Mouse (Mus musculus) hindbrain, embryonic 15.5 days (tissue): Measurements from ENCODE around the gene Gm10974. TPM values are rescaled to one million over a fixed set of nuclear protein-coding genes. Genes with fewer than 3 reads are reported as not detected.
A peak's percentile ranks its signal among the peaks of the same experiment; 100 is the strongest.

Source experiments
- ATAC-seq: fragments of 200-750 bp; cut with Nextera tagmentation; 2 replicates; pipeline ENCODE4 v1.8.0; 2017; ENCODE audit warnings: low read depth, moderate number of reproducible peaks, moderate TSS enrichment; ENCODE audit not compliant: low FRiP score
- H3K27ac ChIP-seq: fragments of 300-500 bp; sonication (generic); replicated peaks from 2 replicates; pipeline ENCODE4 v1.5.1; 2015; ENCODE audit warnings: mild to moderate bottlenecking, inconsistent platforms
- H3K27me3 ChIP-seq: fragments of 300-500 bp; sonication (generic); 2 replicates; pipeline ENCODE4 v1.6.1; 2015; ENCODE audit warnings: control low read depth, inconsistent platforms
- H3K36me3 ChIP-seq: fragments of 300-500 bp; sonication (generic); 2 replicates; pipeline ENCODE4 v1.6.1; 2015; ENCODE audit warnings: control low read depth, inconsistent platforms
- H3K4me1 ChIP-seq: fragments of 300-500 bp; sonication (generic); replicated peaks from 2 replicates; pipeline ENCODE4 v1.6.1; 2015; ENCODE audit warnings: control low read depth, inconsistent platforms
- H3K4me2 ChIP-seq: fragments of 300-500 bp; sonication (generic); 2 replicates; pipeline ENCODE4 v1.6.1; 2015; ENCODE audit warnings: moderate library complexity, mild to moderate bottlenecking, inconsistent platforms
- H3K4me3 ChIP-seq: fragments of 300-500 bp; sonication (generic); 2 replicates; pipeline ENCODE4 v1.5.1; 2015; ENCODE audit warnings: mild to moderate bottlenecking, inconsistent platforms
- H3K9ac ChIP-seq: fragments of 300-500 bp; sonication (generic); 2 replicates; pipeline ENCODE4 v1.6.1; 2015; ENCODE audit warnings: inconsistent platforms
- H3K9me3 ChIP-seq: fragments of 300-500 bp; sonication (generic); 2 replicates; pipeline ENCODE4 v1.6.1; 2016; ENCODE audit warnings: control low read depth, inconsistent platforms
- WGBS: fragments of 180-500 bp; shearing (Covaris S2); methylation state at CpG from one replicate; pipeline ENCODE4 v1.1.7; 2015; 5-methylcytosine and 5-hydroxymethylcytosine counted together
- polyA plus RNA-seq: library from polyadenylated mRNA; unstranded; fragments of >200 nt; fragmentation: Nextera tagmentation; extraction: Ambion mirVana; gene quantifications from 2 replicates; pipeline ENCODE4 v1.2.1, GENCODE M21; 2015

Gm10974 gene
- polyA plus RNA-seq, 1 experiment from 2014 or later: not detected

DNA sequence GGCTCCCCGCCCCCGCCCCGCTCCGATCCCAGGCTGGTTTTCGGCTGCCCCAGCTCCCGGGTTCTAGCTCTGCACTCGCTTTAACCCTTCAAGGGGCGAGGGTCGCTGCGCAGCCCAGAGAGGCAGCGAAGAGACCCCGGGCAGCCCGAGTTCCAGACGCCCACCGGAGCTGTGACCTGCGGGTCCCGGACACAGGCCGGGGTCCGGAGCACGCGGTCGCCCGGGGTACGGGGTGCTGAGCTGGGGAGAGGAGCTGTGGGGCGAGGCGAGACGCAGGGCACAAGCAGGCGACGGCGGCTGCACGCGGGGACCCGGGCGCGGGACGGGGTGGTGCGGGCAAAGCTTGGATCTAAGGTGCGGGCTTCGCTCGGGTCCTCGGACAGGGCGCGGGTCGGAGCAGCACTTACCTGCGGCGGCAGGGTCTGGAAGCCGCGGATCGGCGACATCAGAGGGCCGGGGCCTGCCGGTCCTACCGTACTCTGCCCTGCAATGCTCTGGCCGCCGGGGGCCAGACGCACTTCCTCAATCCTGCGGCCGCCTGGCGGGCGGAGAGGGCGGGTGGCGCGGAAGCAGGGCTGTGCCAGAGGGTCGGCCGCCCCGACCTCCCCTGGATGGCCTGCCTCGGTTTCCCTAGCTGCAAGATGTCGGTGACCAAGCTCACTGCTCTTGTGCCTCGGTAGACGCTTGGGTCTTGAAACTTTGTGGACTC, 22.3 kb downstream of the Gm10974 start, which contains the start of gene Lrrk1:
TSS of gene Lrrk1 (minus strand) at position 538 of the 709 bp plus-strand sequence.
- H3K4me2 ChIP-seq: peak within 1 kb of the TSS; percentile 98
- H3K4me1 ChIP-seq: peaks cover 18% of the 10 kb centered on the region
- H3K9me3 ChIP-seq: no peaks in the 10 kb centered on the region
- H3K27me3 ChIP-seq: peaks cover 8% of the 10 kb centered on the region; the same call in 1 of the 2 replicates
- H3K4me3 ChIP-seq: peak within 1 kb of the TSS; percentile 56
- H3K36me3 ChIP-seq: no peaks in the 10 kb centered on the region
- H3K27ac ChIP-seq: peak within 1 kb of the TSS; percentile 7; the same call in 1 of the 2 replicates
- under 1% methylated on average over 70 of the region's 70 CpGs for WGBS
- peak; percentile 59; the same call in 1 of the 2 replicates for ATAC-seq
- H3K9ac ChIP-seq: peak within 1 kb of the TSS; percentile 53

DNA sequence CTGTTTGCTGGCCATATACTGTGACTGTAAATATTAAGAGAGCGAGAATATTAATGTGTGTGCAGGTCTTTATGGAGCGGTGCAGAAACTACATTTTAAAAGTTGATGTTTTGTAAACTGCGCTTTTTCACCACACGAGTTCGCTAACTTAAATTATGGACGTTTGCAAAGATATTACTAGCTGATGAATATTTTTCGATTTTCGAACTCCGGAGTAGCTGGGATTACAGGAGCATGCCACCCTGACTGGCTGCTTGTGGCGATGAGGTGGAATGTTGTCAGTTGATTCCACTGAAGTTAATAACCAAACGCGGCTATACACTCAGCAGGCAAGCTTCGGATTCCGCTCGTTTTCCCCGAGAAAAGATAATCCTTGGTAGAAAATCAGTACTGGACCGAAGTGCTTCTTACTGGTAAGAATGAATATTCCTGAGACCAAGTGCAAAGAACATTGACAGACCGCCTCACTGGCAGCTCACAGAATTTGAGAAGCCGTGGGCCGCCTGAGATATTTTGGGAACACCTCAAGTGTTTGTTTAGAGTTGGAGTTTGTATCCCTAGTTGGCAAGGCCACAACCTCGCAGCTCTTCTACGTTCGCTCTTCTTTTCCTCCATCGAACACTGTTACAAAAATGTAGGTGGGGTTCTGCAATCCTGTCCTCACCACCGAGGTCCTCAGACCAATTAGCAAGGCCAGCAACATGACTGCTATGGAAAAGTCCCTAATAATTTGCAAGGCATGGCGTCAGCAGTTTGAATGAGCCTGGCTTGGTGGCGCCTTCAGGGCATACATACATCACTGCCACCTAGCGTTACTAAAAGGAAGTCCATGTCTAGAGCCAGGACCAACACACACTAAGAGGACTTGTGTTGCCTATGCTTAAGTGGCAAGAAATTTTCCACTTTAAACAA, 23.2 kb downstream of the Gm10974 start:
- peak; percentile 86 for ATAC-seq
- peak overlapping the region; percentile 53; the same call in 1 of the 2 replicates for H3K9ac ChIP-seq
- H3K36me3 ChIP-seq: no peaks in the 10 kb centered on the region

GRCm38 (mm10) chr7:66397288-66397687, 31.6 kb downstream of the Gm10974 start:
- 31% methylated on average over 3 of the region's 3 CpGs for WGBS
- no peaks in the 10 kb centered on the region for H3K4me1 ChIP-seq
- ATAC-seq: no peak

More for the DNA sequence above, 23.2 kb downstream of the Gm10974 start:
- peak overlapping the region; percentile 98 for H3K4me2 ChIP-seq
- H3K27me3 ChIP-seq: peaks cover 8% of the 10 kb centered on the region; the same call in 1 of the 2 replicates
- H3K4me1 ChIP-seq: peaks cover 18% of the 10 kb centered on the region
- peak overlapping the region; percentile 56 for H3K4me3 ChIP-seq
- no peak overlapping the region for H3K27ac ChIP-seq
- H3K9me3 ChIP-seq: no peaks in the 10 kb centered on the region
- WGBS: 17% methylated on average over 28 of the region's 28 CpGs

DNA sequence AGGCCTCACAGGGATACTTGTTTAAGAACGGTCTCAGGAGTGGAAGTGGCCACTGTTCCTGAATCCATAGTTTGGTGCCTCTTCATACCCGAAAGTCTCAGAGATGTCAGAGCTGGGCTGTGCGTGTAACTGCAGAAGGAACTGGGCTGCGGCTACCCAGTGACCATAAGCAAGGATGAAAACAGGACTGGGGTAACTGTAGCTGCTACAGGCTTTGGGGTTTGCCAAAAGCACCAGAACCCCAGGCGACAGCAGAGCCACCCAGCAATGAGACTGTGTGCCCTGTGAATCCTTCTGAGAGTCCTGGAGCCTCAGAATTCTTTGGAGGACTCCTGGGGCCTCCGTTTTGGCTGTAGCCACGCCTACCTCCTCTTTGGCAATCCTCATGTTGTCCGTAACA, 35.9 kb downstream of the Gm10974 start:
- H3K9me3 ChIP-seq: no peaks in the 10 kb centered on the region
- no peak overlapping the region for H3K9ac ChIP-seq
- no peak overlapping the region for H3K4me3 ChIP-seq
- WGBS: 63% methylated on average over 8 of the region's 8 CpGs
- H3K4me1 ChIP-seq: peaks cover 6% of the 10 kb centered on the region; the same call in 1 of the 2 replicates
- no peaks in the 10 kb centered on the region for H3K27me3 ChIP-seq
- ATAC-seq: no peak
- no peak overlapping the region for H3K27ac ChIP-seq
- no peak overlapping the region for H3K4me2 ChIP-seq
- no peaks in the 10 kb centered on the region for H3K36me3 ChIP-seq

More at GRCm38 (mm10) chr7:66397288-66397687, 31.6 kb downstream of the Gm10974 start:
- Histone ChIP-seq H3K36me3 (no peaks in the 10 kb centered on the region), H3K27ac (no peak overlapping the region), H3K27me3 (no peaks in the 10 kb centered on the region), H3K9me3 (no peaks in the 10 kb centered on the region), H3K4me2 (no peak overlapping the region), H3K9ac (no peak overlapping the region), H3K4me3 (no peak overlapping the region)

DNA sequence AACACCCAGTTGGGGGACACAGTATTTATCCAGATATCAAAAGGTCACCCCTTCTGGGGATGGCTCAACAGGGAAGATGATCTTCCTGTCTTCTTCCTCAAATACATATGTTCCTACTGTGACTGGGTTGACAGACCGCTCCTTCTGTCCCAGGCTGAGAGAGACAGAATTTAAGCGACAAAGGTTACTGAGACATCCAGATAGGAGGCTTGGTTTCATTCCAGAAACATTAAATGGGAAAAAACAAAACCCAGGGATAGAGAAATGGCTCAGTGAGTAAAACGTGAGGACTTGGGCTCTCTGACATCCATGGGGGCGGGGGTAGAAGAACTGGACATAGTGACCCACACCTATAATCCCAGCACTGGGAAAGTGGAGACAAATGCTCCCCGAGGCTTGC, 37.2 kb downstream of the Gm10974 start:
- no peak overlapping the region for H3K4me2 ChIP-seq
- no peaks in the 10 kb centered on the region for H3K9me3 ChIP-seq
- peaks cover 6% of the 10 kb centered on the region; the same call in 1 of the 2 replicates for H3K4me1 ChIP-seq
- no peaks in the 10 kb centered on the region for H3K27me3 ChIP-seq
- H3K27ac ChIP-seq: no peak overlapping the region
- WGBS: 78% methylated on average over 5 of the region's 5 CpGs
- no peak for ATAC-seq
- H3K9ac ChIP-seq: no peak overlapping the region
- H3K36me3 ChIP-seq: no peaks in the 10 kb centered on the region
- H3K4me3 ChIP-seq: no peak overlapping the region

DNA sequence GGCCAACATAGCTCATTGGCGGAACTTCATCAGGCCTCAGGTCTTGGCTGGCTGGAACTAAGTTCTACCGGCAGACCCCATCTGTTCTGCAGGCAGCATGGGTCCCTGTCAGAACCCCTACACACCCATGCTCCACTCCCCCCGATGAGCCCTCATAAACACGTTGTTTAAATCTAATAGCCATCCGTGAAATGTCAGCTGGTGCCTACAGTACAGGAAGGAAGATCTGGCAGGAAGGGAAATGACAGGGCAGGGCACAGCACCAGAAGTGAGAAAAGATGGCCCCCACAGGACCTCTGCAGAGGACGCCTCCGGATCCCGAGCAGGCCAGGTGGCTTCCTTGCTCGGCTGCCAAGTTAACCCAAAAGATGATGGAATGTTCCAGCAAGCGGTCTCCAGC, 38.4 kb downstream of the Gm10974 start:
- WGBS: 56% methylated on average over 10 of the region's 10 CpGs

GRCm38 (mm10) chr7:66404802-66405201, 39.1 kb downstream of the Gm10974 start:
- Histone ChIP-seq H3K4me2 (no peak overlapping the region), H3K9me3 (no peaks in the 10 kb centered on the region), H3K27me3 (no peaks in the 10 kb centered on the region), H3K4me1 (peaks cover 6% of the 10 kb centered on the region; the same call in 1 of the 2 replicates), H3K27ac (no peak overlapping the region), H3K36me3 (no peaks in the 10 kb centered on the region), H3K4me3 (no peak overlapping the region), H3K9ac (no peak overlapping the region)
- ATAC-seq: no peak
- 72% methylated on average over 4 of the region's 4 CpGs for WGBS

More for the DNA sequence above, 38.4 kb downstream of the Gm10974 start:
- H3K4me1 ChIP-seq: peaks cover 6% of the 10 kb centered on the region; the same call in 1 of the 2 replicates
- H3K9me3 ChIP-seq: no peaks in the 10 kb centered on the region
- H3K27me3 ChIP-seq: no peaks in the 10 kb centered on the region
- no peak overlapping the region for H3K4me3 ChIP-seq
- ATAC-seq: no peak; the same call in 1 of the 2 replicates
- H3K4me2 ChIP-seq: no peak overlapping the region
- no peak overlapping the region for H3K27ac ChIP-seq
- no peaks in the 10 kb centered on the region for H3K36me3 ChIP-seq
- H3K9ac ChIP-seq: no peak overlapping the region

DNA sequence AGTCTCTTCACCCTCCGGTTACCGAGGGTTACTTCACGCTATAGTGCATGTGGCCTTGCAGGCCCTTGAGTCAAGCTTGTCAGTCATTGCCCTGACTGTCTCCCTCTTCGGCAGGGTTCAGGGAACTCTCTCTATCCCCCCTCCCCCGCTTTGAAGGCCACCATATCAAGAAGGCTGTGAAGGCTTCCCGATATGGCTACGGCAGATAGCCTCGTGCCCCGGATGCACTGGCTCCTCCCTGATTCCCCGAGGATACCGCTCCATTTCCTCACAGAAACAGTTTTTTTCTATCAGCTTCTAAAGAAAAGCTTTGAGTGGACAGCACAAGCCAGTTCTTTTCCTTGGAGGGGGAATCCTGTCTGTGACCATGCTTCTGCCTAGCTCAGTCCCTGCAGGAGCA, 39.8 kb downstream of the Gm10974 start:
- no peak overlapping the region for H3K9ac ChIP-seq
- H3K9me3 ChIP-seq: no peaks in the 10 kb centered on the region
- ATAC-seq: no peak
- no peak overlapping the region for H3K27ac ChIP-seq
- WGBS: 62% methylated on average over 11 of the region's 11 CpGs
- peaks cover 6% of the 10 kb centered on the region; the same call in 1 of the 2 replicates for H3K4me1 ChIP-seq
- H3K36me3 ChIP-seq: no peaks in the 10 kb centered on the region
- no peak overlapping the region for H3K4me2 ChIP-seq
- no peak overlapping the region for H3K4me3 ChIP-seq
- H3K27me3 ChIP-seq: no peaks in the 10 kb centered on the region

DNA sequence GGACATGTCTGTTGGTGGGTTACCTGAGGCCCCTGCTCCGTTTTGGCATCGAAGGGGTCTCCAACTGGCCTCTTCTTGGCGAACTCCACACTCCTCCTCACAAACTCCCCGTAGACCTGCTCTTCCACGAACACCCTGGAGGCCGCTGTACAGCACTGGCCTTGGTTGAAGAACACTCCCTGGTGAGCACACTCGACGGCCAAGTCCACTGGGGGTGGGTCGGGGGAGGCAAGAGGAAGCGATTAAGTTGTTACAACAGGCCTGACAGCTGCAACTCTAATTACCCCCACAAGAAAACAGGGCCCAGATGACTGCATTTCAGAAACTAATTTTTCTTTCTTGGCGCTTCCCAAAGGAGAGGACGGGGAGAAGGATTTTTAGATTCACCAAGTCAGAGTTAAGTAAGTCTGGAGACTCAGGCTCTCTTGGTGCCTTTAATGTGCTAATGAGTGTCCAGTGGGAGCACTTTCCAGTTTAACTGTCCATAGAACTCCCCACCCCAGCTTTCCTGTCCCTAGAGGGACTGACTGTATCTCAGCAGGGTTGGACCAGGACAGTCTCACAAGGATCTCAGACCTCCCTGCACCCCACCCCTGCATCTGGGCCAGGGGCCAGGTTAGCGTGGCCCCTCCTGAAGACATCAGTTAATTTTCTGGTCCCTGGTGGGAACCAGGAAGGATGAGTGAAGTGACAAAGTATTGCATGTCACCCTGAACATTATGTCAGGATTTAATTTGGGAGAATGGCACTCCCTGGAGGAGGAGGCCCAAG, 40.4 kb downstream of the Gm10974 start:
- H3K27ac ChIP-seq: no peak overlapping the region
- WGBS: 52% methylated on average over 13 of the region's 13 CpGs

DNA sequence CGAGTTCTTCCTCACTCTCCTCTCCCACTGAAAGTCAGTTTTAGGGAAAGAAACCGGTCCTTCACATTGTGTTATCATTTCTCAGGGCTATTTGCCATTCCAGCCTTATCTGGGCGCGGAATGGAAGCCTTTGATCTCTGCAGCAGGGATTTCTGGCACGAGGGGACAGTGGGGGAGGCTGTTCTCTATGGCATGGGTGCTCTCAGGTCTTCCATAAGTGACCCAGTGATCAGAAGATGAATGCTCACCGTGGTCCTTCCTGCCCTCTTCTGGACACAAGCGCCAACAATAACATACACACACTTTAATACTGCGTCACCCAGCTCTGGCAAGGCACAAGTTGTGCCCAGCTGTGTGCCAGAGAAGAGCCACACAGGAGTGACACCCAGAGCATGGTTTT, 41.3 kb downstream of the Gm10974 start:
- Histone ChIP-seq H3K9ac (no peak overlapping the region), H3K9me3 (no peaks in the 10 kb centered on the region), H3K27me3 (no peaks in the 10 kb centered on the region), H3K4me3 (no peak overlapping the region), H3K27ac (no peak overlapping the region), H3K36me3 (no peaks in the 10 kb centered on the region), H3K4me1 (peaks cover 6% of the 10 kb centered on the region; the same call in 1 of the 2 replicates), H3K4me2 (no peak overlapping the region)
- ATAC-seq: no peak
- 80% methylated on average over 8 of the region's 8 CpGs for WGBS

More for the DNA sequence above, 40.4 kb downstream of the Gm10974 start:
- no peaks in the 10 kb centered on the region for H3K9me3 ChIP-seq
- no peak for ATAC-seq
- no peak overlapping the region for H3K9ac ChIP-seq
- H3K4me3 ChIP-seq: no peak overlapping the region
- no peaks in the 10 kb centered on the region for H3K27me3 ChIP-seq
- peaks cover 6% of the 10 kb centered on the region; the same call in 1 of the 2 replicates for H3K4me1 ChIP-seq
- H3K4me2 ChIP-seq: no peak overlapping the region
- no peaks in the 10 kb centered on the region for H3K36me3 ChIP-seq

GRCm38 (mm10) chr7:66409433-66409832, 43.7 kb downstream of the Gm10974 start:
- Histone ChIP-seq H3K4me3 (no peak overlapping the region), H3K36me3 (no peaks in the 10 kb centered on the region), H3K27ac (no peak overlapping the region), H3K4me2 (no peak overlapping the region), H3K4me1 (peaks cover 8% of the 10 kb centered on the region; the same call in 1 of the 2 replicates), H3K9me3 (no peaks in the 10 kb centered on the region), H3K9ac (no peak overlapping the region), H3K27me3 (no peaks in the 10 kb centered on the region)
- ATAC-seq: no peak
- WGBS: 70% methylated on average over 6 of the region's 6 CpGs
